Mouse (Mus musculus) embryonic fibroblast, embryonic 13.5 days (primary cell): ENCODE measurements around the gene Adk. TPM values are rescaled to one million over a fixed set of nuclear protein-coding genes. Genes with fewer than 3 reads are reported as not detected.
"Not testable (repeated sequence)": the region's sequence is repeated elsewhere in the genome, so short reads cannot be mapped to it uniquely, and the experiment has no call there.

ENCODE experiments used
- H3K27ac ChIP-seq: 2 replicates; pipeline ENCODE4 v1.5.1; 2012; ENCODE audit warnings: low read length, control low read depth, inconsistent platforms; ENCODE audit not compliant: insufficient read depth
- H3K4me1 ChIP-seq: 2 replicates; pipeline ENCODE4 v1.6.1; 2011; ENCODE audit warnings: low read length; ENCODE audit not compliant: control insufficient read depth, insufficient read depth
- H3K4me3 ChIP-seq: 2 replicates; pipeline ENCODE4 v1.5.1; 2011; ENCODE audit warnings: mild to moderate bottlenecking, control low read depth, low read length; ENCODE audit not compliant: insufficient read depth
- CTCF ChIP-seq: IDR thresholded peaks from 2 replicates; pipeline ENCODE4 v1.5.1; 2011; ENCODE audit warnings: mild to moderate bottlenecking, control low read depth, low read length, moderate library complexity, borderline replicate concordance; ENCODE audit not compliant: insufficient read depth
- POLR2A ChIP-seq: IDR thresholded peaks from 2 replicates; pipeline ENCODE4 v1.6.1; 2011; ENCODE audit warnings: low read depth, mild to moderate bottlenecking, control low read depth, low read length, moderate library complexity
- polyA plus RNA-seq: library from polyadenylated mRNA; stranded (reverse); fragments of >200 nt; gene quantifications from 2 replicates; pipeline ENCODE4 v1.2.4, GENCODE M21; 2011; ENCODE audit warnings: low read depth; ENCODE audit not compliant: missing spikeins, insufficient read length

The Adk gene
- polyA plus RNA-seq, 1 experiment = 117 TPM

GRCm38 (mm10) chr14:21484199-21484598 lies 431.8 kb downstream of the Adk start:
- no peak overlapping the region for H3K4me3 ChIP-seq
- H3K27ac ChIP-seq = no peak overlapping the region
- H3K4me1 ChIP-seq = no peaks in the 10 kb centered on the region
- TF ChIP-seq CTCF (no peak), POLR2A (no peak)

- TF ChIP-seq POLR2A = no peak
- TF ChIP-seq CTCF = no peak
- no peak overlapping the region for H3K4me3 ChIP-seq
- H3K4me1 ChIP-seq = no peaks in the 10 kb centered on the region
- H3K27ac ChIP-seq = no peak overlapping the region
Observed at GRCm38 (mm10) chr14:21484693-21485092, 432.3 kb downstream of the Adk start.

DNA sequence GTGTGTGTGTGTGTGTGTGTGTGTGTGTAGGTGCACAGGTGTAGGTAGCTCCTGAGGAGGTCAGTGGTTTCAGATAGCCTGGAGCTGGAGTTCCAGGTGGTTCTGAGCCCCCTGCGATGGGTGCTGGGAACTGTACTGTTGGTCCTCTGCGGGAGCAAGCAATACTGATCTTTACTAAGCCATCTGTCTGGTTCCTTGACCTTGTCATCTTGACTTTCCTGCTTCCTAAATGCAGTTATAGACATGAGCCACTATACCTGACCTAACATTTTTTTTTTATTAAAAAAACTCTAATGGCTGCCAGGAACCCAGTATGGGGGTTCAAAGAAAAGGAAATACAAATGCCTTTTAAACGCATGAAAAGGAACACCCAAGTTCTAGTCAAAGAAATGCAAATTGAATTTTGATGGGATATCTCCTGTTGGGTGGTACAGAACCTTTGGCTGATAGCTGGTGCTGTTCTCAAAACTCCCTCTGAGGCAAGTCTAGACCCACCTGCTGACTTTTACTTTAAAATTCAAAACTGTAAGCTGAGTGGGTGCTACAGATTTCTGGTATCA lies 433.7 kb downstream of the Adk start:
- no peak overlapping the region for H3K27ac ChIP-seq
- no peak overlapping the region for H3K4me3 ChIP-seq
- TF ChIP-seq CTCF (no peak), POLR2A (no peak)
- H3K4me1 ChIP-seq = no peaks in the 10 kb centered on the region

DNA sequence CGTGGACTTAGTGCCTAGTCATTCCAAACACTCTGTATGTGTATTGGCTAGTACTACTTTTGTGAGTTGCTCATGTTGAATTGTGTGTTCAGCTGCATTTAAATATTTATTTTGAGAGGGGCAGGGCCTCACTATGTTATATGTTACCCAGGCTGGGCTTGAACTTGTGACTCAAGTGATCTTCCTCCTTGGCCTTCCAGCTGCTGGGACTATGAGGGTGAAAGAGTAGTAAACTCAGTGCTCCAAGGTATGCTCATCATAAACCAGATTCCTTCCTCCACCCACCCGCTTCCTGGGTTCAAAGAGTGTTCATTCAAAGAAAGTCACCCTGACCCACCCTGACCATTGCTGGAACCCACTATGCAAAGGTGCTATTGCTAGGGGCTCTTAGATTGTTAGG lies 434.8 kb downstream of the Adk start:
- H3K4me1 ChIP-seq, H3K4me3 ChIP-seq, H3K27ac ChIP-seq: not testable (repeated sequence)

DNA sequence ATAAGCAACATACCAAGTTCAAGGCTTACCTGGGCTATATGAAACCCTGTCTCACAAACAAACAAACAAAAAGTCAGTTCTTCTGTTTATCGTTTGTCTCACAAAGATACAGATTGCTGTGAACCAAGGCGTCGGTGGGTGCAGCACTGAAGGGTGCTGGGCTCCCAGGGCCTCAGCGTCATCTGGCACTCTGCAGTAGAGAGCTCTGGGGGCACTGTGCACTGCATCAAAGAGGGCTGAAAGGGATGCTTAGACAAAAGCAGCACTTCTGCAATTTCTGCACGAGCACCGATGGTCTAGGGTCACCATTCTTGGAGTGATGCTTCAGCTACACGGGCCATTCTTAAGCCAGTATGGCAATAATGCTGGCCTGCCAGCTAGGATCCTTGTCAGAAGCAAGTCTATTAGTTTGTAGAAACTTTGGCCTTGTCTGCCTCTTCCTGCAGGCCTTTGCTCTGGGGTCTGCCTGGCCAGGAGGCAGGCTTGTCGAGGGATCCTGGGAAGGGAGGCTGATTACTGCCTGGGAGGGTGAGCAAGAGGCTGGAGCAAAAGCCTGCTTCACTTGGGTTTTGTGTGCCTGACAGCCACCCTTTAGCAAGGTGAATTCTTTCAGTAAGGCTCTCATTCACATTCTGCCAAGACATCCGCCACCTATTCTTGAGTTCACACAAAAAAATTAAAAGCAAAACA lies 436.2 kb downstream of the Adk start:
- H3K27ac ChIP-seq, H3K4me3 ChIP-seq, H3K4me1 ChIP-seq: not testable (repeated sequence)

- Histone ChIP-seq H3K4me3 (no peak overlapping the region), H3K27ac (no peak overlapping the region), H3K4me1 (no peaks in the 10 kb centered on the region)
- TF ChIP-seq CTCF (no peak), POLR2A (no peak)
Observed at GRCm38 (mm10) chr14:21489116-21489485, 436.7 kb downstream of the Adk start.

DNA sequence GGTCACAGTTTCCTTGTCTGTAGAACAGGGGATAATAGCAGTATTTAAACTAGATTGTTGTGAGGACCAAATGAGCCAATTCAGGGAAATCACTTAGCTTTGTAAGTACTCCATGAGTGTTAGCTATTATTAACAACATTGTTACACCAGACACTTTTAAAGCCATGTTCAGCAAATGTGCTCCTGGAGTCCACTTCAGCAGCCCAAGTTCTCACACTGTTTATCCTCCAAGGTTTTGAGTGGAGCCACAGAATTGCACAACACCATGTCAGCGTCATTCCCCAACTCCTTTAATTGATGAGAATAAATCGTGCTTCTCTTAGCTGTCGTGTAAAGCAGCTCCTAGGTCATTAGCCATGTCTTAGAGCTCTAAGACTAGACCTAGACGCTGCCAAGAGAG lies 437.8 kb downstream of the Adk start:
- H3K4me3 ChIP-seq = no peak overlapping the region

More for the DNA sequence above, 437.8 kb downstream of the Adk start:
- no peak for TF ChIP-seq CTCF
- no peak for TF ChIP-seq POLR2A
- Histone ChIP-seq H3K4me1 (no peaks in the 10 kb centered on the region), H3K27ac (no peak overlapping the region)

Other genes with a start within 250 kb of the Adk start
- 75.9 and 142 TPM in 2 replicates for gene Plau, start 215.9 kb upstream of the Adk start, polyA plus RNA-seq
- gene Vcl, start 123.2 kb upstream of the Adk start, polyA plus RNA-seq = 494 and 636 TPM in 2 replicates
- 99.0 and 102 TPM in 2 replicates for gene Ap3m1, start 66 bp upstream of the Adk start, polyA plus RNA-seq